12 mouse cellular contexts compared by ENCODE assay signal in the genomic region with DNA sequence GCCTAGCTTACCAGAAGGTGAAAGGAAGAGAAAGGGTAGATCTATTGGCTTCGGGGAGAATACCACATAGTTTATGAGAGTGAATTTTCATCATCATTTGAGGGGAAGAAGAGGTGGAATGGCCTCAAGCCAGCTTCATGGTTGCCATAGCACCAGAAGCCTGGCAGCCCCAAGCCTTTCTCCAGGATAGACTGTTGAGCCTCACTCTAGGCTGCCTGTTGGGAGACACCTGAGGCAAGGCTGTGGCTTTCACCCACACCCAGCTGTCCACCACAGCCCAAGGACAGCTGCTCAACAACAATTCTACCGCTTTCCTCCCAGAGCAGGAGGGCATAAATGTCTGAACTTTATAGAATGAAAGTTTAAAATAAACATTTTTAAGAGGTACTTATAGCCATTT. TPM values are rescaled to one million over a fixed set of nuclear protein-coding genes. Genes with fewer than 3 reads are reported as not detected.
DNase-seq lines count a peak whose midpoint lies in the region; ATAC-seq lines count a peak whose summit lies in the region.
"Had no signal": no experiment of that assay in that cellular context is flagged by ENCODE, and none has a peak within 500 bp of the region (broad histone marks: within the 10 kb centered on the region; RNA-seq: fewer than 3 reads in every experiment).

No protein-coding gene starts in this region.

- H3K9me3 ChIP-seq in forebrain, embryonic 13.5 days (replicated peaks), result no peaks in the 10 kb centered on the region
- no peaks in the 10 kb centered on the region for H3K9me3 ChIP-seq in forebrain, embryonic 11.5 days (ENCODE audit: control insufficient read depth, low read length)
- no peaks in the 10 kb centered on the region for H3K9me3 ChIP-seq in forebrain, embryonic 15.5 days
- H3K9me3 ChIP-seq in intestine, embryonic 16.5 days (ENCODE audit: control insufficient read depth, low read length), result no peaks in the 10 kb centered on the region
- H3K9me3 ChIP-seq: G1E; heart, embryonic 13.5 days had no signal

- WGBS in forebrain, embryonic 13.5 days, result 70% methylated on average over 2 of the region's 2 CpGs
- 76% methylated on average over 2 of the region's 2 CpGs for WGBS in forebrain, embryonic 11.5 days
- 74% methylated on average over 2 of the region's 2 CpGs for WGBS in forebrain, embryonic 15.5 days
- WGBS in intestine, embryonic 16.5 days, result 69% methylated on average over 2 of the region's 2 CpGs

- H3K27me3 ChIP-seq in forebrain, embryonic 13.5 days, result no peaks in the 10 kb centered on the region
- no peaks in the 10 kb centered on the region for H3K27me3 ChIP-seq in forebrain, embryonic 11.5 days (ENCODE audit: control insufficient read depth, insufficient read depth, low read length)
- H3K27me3 ChIP-seq in forebrain, embryonic 15.5 days, result no peaks in the 10 kb centered on the region
- 0 out of 2 replicates have a peak, but pooled peaks cover 2% of the 10 kb centered on the region for H3K27me3 ChIP-seq in intestine, embryonic 16.5 days (replicated peaks; ENCODE audit: control insufficient read depth, insufficient read depth, low read length)

- peaks cover 51% of the 10 kb centered on the region for H3K4me1 ChIP-seq in forebrain, embryonic 13.5 days
- H3K4me1 ChIP-seq in forebrain, embryonic 11.5 days (replicated peaks; ENCODE audit: control insufficient read depth, insufficient read depth, low read length), result peaks cover 4% of the 10 kb centered on the region; the same call in 1 of the 2 replicates
- peaks cover 39% of the 10 kb centered on the region for H3K4me1 ChIP-seq in forebrain, embryonic 15.5 days
- H3K4me1 ChIP-seq in intestine, embryonic 16.5 days (ENCODE audit: control insufficient read depth, insufficient read depth, low read length), result no peaks in the 10 kb centered on the region

- H3K36me3 ChIP-seq in forebrain, embryonic 13.5 days (ENCODE audit: poor library complexity, severe bottlenecking), result 0 out of 2 replicates have a peak, but pooled peaks cover 4% of the 10 kb centered on the region
- no peaks in the 10 kb centered on the region for H3K36me3 ChIP-seq in forebrain, embryonic 11.5 days (ENCODE audit: control insufficient read depth, insufficient read depth, low read length)
- H3K36me3 ChIP-seq in forebrain, embryonic 15.5 days, result no peaks in the 10 kb centered on the region
- no peaks in the 10 kb centered on the region for H3K36me3 ChIP-seq in intestine, embryonic 16.5 days (ENCODE audit: control insufficient read depth, insufficient read depth, low read length)
- H3K36me3 ChIP-seq: G1E; heart, embryonic 13.5 days had no signal

- no peak for ATAC-seq in forebrain, embryonic 13.5 days
- ATAC-seq in forebrain, embryonic 11.5 days (replicated peaks; ENCODE audit: low FRiP score), result no peak
- peak; percentile 60 for ATAC-seq in cerebellum, adult (ENCODE audit: insufficient number of reproducible peaks, low FRiP score, low TSS enrichment)
- no peak for ATAC-seq in forebrain, embryonic 15.5 days (replicated peaks)
- no peak for ATAC-seq in intestine, embryonic 16.5 days
- ATAC-seq in activated CD4-positive, CD25-positive, alpha-beta regulatory T cell, adult 4 months, result no peak

- DNase-seq in forebrain, embryonic 11.5 days (ENCODE audit: low spot score), result no peak
- DNase-seq in left cerebral cortex, postnatal 25 days (ENCODE audit: low spot score in 2 of 2), result peak; percentile 55 to 81
- DNase-seq in thymus, postnatal 36 days, result no peak

- H3K9ac ChIP-seq in forebrain, embryonic 13.5 days, result no peak overlapping the region
- H3K9ac ChIP-seq in forebrain, embryonic 11.5 days (ENCODE audit: low read length), result no peak overlapping the region
- no peak overlapping the region for H3K9ac ChIP-seq in forebrain, embryonic 15.5 days (replicated peaks)
- H3K9ac ChIP-seq in intestine, embryonic 16.5 days (ENCODE audit: low read depth, low read length), result no peak overlapping the region
- H3K9ac ChIP-seq: heart, embryonic 13.5 days had no signal

- no peak overlapping the region for H3K4me3 ChIP-seq in forebrain, embryonic 13.5 days
- H3K4me3 ChIP-seq in forebrain, embryonic 11.5 days (ENCODE audit: low read depth, low read length), result no peak overlapping the region
- H3K4me3 ChIP-seq in forebrain, embryonic 15.5 days, result peak overlapping the region; percentile 14
- no peak overlapping the region for H3K4me3 ChIP-seq in intestine, embryonic 16.5 days (ENCODE audit: low read length)
- H3K4me3 ChIP-seq: heart, embryonic 13.5 days had no signal

- intact Hi-C loops in left cerebral cortex, postnatal 25 days (cut with DNase I), result loop anchor here (10.0 kb wide), 1 partner anchor 526 kb away; no protein-coding TSS in a partner anchor

- no peak overlapping the region for H3K27ac ChIP-seq in forebrain, embryonic 13.5 days
- no peak overlapping the region for H3K27ac ChIP-seq in forebrain, embryonic 11.5 days (ENCODE audit: low read depth, low read length)
- no peak overlapping the region for H3K27ac ChIP-seq in forebrain, embryonic 15.5 days (replicated peaks)
- no peak overlapping the region for H3K27ac ChIP-seq in intestine, embryonic 16.5 days (ENCODE audit: low read length)
- H3K27ac ChIP-seq: heart, embryonic 13.5 days had no signal

- peak overlapping the region; percentile 80 for H3K4me2 ChIP-seq in forebrain, embryonic 13.5 days
- H3K4me2 ChIP-seq in forebrain, embryonic 11.5 days (ENCODE audit: low read depth, low read length, severe bottlenecking), result no peak overlapping the region
- peak overlapping the region; percentile 26 for H3K4me2 ChIP-seq in forebrain, embryonic 15.5 days (replicated peaks)
- no peak overlapping the region for H3K4me2 ChIP-seq in intestine, embryonic 16.5 days (ENCODE audit: low read depth, low read length)
- H3K4me2 ChIP-seq: heart, embryonic 13.5 days had no signal

RNA-seq across cellular contexts. Expression of gene Grik2, which starts 8.1 kb away (rescaled TPM):
- 28.1 and 31.9 TPM in 2 replicates for polyA plus RNA-seq in forebrain, embryonic 13.5 days (2015; fragmentation: Nextera tagmentation; extraction: Ambion mirVana)
- 16.0 and 17.3 TPM in 2 replicates for polyA plus RNA-seq in forebrain, embryonic 11.5 days (2014; fragmentation: Nextera tagmentation; extraction: Ambion mirVana)
- polyA plus RNA-seq in forebrain, embryonic 15.5 days (2015; fragmentation: Nextera tagmentation; extraction: Ambion mirVana), result 32.7 and 34.0 TPM in 2 replicates
- total RNA-seq in left cerebral cortex, postnatal 25 days (2021), result 10 to 100 TPM; 70.5 to 80.2 TPM
- 1.6 and 2.3 TPM in 2 replicates for polyA plus RNA-seq in intestine, embryonic 16.5 days (2015; fragmentation: Nextera tagmentation; extraction: Ambion mirVana)
- not detected for polyA plus RNA-seq in activated CD4-positive, CD25-positive, alpha-beta regulatory T cell, adult 4 months (2017; shearing (Covaris generic))
- total RNA-seq: common myeloid progenitor, adult 5-6 weeks; megakaryocyte, adult 5-6 weeks had no signal
- polyA plus RNA-seq: G1E had no signal

Comparison
In these comparisons a context has a peak if more than half of its experiments do, and no peak if none do; other contexts are left out.
1. H3K4me2 ChIP-seq: peak in forebrain, embryonic 13.5 days (single experiment) and forebrain, embryonic 15.5 days (single experiment); none in forebrain, embryonic 11.5 days (single experiment) and intestine, embryonic 16.5 days (single experiment).
2. DNase-seq: peak in left cerebral cortex, postnatal 25 days (2 of 2); none in forebrain, embryonic 11.5 days (single experiment) and thymus, postnatal 36 days (0 of 2).